27 mouse cellular contexts compared by ENCODE assay signal in genomic region chr6:3658405-3658804, GRCm38 (mm10).
DNase-seq lines count a peak whose midpoint lies in the region; ATAC-seq and TF ChIP-seq lines count a peak whose summit lies in the region.
"Had no signal": no experiment of that assay in that cellular context is flagged by ENCODE, and none has a peak within 500 bp of the region (broad histone marks: within the 10 kb centered on the region; RNA-seq: fewer than 3 reads in every experiment).

No protein-coding gene starts in this region.

- no peak for TF ChIP-seq POLR2A in heart, adult 2 months (IDR thresholded peaks at IDR 0.05; ENCODE audit: insufficient read depth, low read depth, low read length)

- WGBS in heart, adult 2 months, result 85% methylated on average over 4 of the region's 4 CpGs
- WGBS in midbrain, postnatal 0 days, result 94% methylated on average over 4 of the region's 4 CpGs
- 94% methylated on average over 4 of the region's 4 CpGs for WGBS in midbrain, embryonic 16.5 days

- no peaks in the 10 kb centered on the region for H3K9me3 ChIP-seq in midbrain, postnatal 0 days (ENCODE audit: low read length)
- H3K9me3 ChIP-seq in midbrain, embryonic 16.5 days (replicated peaks; ENCODE audit: control insufficient read depth, low read length, poor library complexity, severe bottlenecking), result no peaks in the 10 kb centered on the region
- H3K9me3 ChIP-seq: embryonic facial prominence, embryonic 15.5 days; limb, embryonic 13.5 days; liver, embryonic 15.5 days; midbrain, embryonic 10.5 days; neural tube, embryonic 15.5 days; stomach, embryonic 15.5 days had no signal

- in situ Hi-C loops in Patski (cut with MboI; ENCODE audit: low pct_unique_long_range_greater_than_20kb), result no loop called here

- CTCF ChIA-PET in Patski (lab: Charles Lee), result no interaction called here

- TF ChIP-seq CTCF in heart, adult 2 months (IDR thresholded peaks at IDR 0.05), result peak; percentile 41
- TF ChIP-seq CTCF in midbrain, postnatal 0 days (IDR thresholded peaks at IDR 0.05), result 0 out of 2 replicates have a peak, but pooled peaks have one; percentile 6
- peak; percentile 39 for TF ChIP-seq CTCF in Patski (IDR thresholded peaks at IDR 0.05)

- H3K9ac ChIP-seq in heart, adult 2 months (ENCODE audit: low read depth, low read length), result no peak overlapping the region
- no peak overlapping the region for H3K9ac ChIP-seq in midbrain, postnatal 0 days (replicated peaks; ENCODE audit: low read length, poor library complexity, severe bottlenecking)
- H3K9ac ChIP-seq in midbrain, embryonic 16.5 days (ENCODE audit: low read depth, low read length), result no peak overlapping the region
- H3K9ac ChIP-seq: embryonic facial prominence, embryonic 15.5 days; heart, embryonic 13.5 days; hindbrain, embryonic 14.5 days; limb, embryonic 13.5 days; liver, embryonic 15.5 days; neural tube, embryonic 15.5 days; stomach, embryonic 15.5 days had no signal

- H3K4me1 ChIP-seq in heart, adult 2 months (ENCODE audit: control insufficient read depth, insufficient read depth, low read length), result no peaks in the 10 kb centered on the region
- no peaks in the 10 kb centered on the region for H3K4me1 ChIP-seq in midbrain, postnatal 0 days (ENCODE audit: insufficient read depth, low read length)
- H3K4me1 ChIP-seq in midbrain, embryonic 16.5 days (ENCODE audit: control insufficient read depth, insufficient read depth, low read length), result no peaks in the 10 kb centered on the region
- H3K4me1 ChIP-seq: embryonic facial prominence, embryonic 15.5 days; heart, embryonic 13.5 days; limb, embryonic 13.5 days; liver, embryonic 15.5 days; midbrain, embryonic 10.5 days; neural tube, embryonic 15.5 days; stomach, embryonic 15.5 days had no signal

- no peaks in the 10 kb centered on the region for H3K27me3 ChIP-seq in heart, adult 2 months (ENCODE audit: control insufficient read depth, insufficient read depth, low read length)
- no peaks in the 10 kb centered on the region for H3K27me3 ChIP-seq in midbrain, postnatal 0 days (ENCODE audit: insufficient read depth, low read length)
- H3K27me3 ChIP-seq in midbrain, embryonic 16.5 days (ENCODE audit: control insufficient read depth, insufficient read depth, low read depth, low read length), result no peaks in the 10 kb centered on the region
- peaks cover 13% of the 10 kb centered on the region for H3K27me3 ChIP-seq in Patski
- H3K27me3 ChIP-seq: embryonic facial prominence, embryonic 15.5 days; heart, embryonic 13.5 days; limb, embryonic 13.5 days; liver, embryonic 15.5 days; neural tube, embryonic 15.5 days; stomach, embryonic 15.5 days had no signal

- no peaks in the 10 kb centered on the region for H3K79me2 ChIP-seq in heart, adult 2 months (replicated peaks; ENCODE audit: control insufficient read depth, insufficient read depth, low read length)

- ATAC-seq in midbrain, postnatal 0 days (ENCODE audit: low FRiP score), result no peak
- ATAC-seq in midbrain, embryonic 16.5 days, result no peak
- ATAC-seq in Patski, result no peak
- ATAC-seq: forebrain, embryonic 14.5 days; lung, postnatal 0 days had no signal

- no peak overlapping the region for H3K4me2 ChIP-seq in midbrain, postnatal 0 days (ENCODE audit: low read depth, low read length, poor library complexity, severe bottlenecking)
- H3K4me2 ChIP-seq in midbrain, embryonic 16.5 days (ENCODE audit: low read length), result no peak overlapping the region
- H3K4me2 ChIP-seq: embryonic facial prominence, embryonic 15.5 days; heart, embryonic 13.5 days; hindbrain, embryonic 14.5 days; limb, embryonic 13.5 days; liver, embryonic 15.5 days; neural tube, embryonic 15.5 days; stomach, embryonic 15.5 days had no signal

- DNase-seq in heart, adult 2 months, result no peak
- DNase-seq in heart, postnatal 10 days, result no peak
- DNase-seq in midbrain, postnatal 0 days (ENCODE audit: low spot score), result no peak
- no peak for DNase-seq in Patski (ENCODE audit: low read depth, low spot score)
- DNase-seq in urinary bladder, postnatal 10 days (ENCODE audit: low spot score), result no peak
- DNase-seq in frontal cortex, postnatal 10 days (ENCODE audit: low spot score in 2 of 2), result no peak
- DNase-seq: adrenal gland, postnatal 10 days; cerebellum, adult 9-11 months; gastrocnemius, postnatal 10 days; heart, adult 11 months; heart, postnatal 36 days; kidney, adult 9 months; kidney, postnatal 14 days; layer of hippocampus, postnatal 36 days; right cerebral cortex, adult 18-20 months; thymus, postnatal 36 days had no signal

- no peak overlapping the region for H3K4me3 ChIP-seq in heart, adult 2 months
- H3K4me3 ChIP-seq in midbrain, postnatal 0 days (ENCODE audit: low read depth, low read length), result no peak overlapping the region
- no peak overlapping the region for H3K4me3 ChIP-seq in midbrain, embryonic 16.5 days (ENCODE audit: low read depth, low read length)
- H3K4me3 ChIP-seq: embryonic facial prominence, embryonic 15.5 days; heart, embryonic 13.5 days; limb, embryonic 13.5 days; liver, embryonic 15.5 days; midbrain, embryonic 10.5 days; neural tube, embryonic 15.5 days; stomach, embryonic 15.5 days had no signal

- POLR2A ChIA-PET in Patski (lab: Charles Lee), result no interaction called here

- TF ChIP-seq EP300 in heart, adult 2 months (IDR thresholded peaks at IDR 0.05; ENCODE audit: insufficient read depth, low read depth, low read length), result no peak

- H3K36me3 ChIP-seq in heart, adult 2 months (ENCODE audit: control insufficient read depth, insufficient read depth, low read length), result no peaks in the 10 kb centered on the region
- no peaks in the 10 kb centered on the region for H3K36me3 ChIP-seq in midbrain, postnatal 0 days (ENCODE audit: insufficient read depth, low read length)
- no peaks in the 10 kb centered on the region for H3K36me3 ChIP-seq in midbrain, embryonic 16.5 days (ENCODE audit: control insufficient read depth, insufficient read depth, low read length)
- H3K36me3 ChIP-seq: embryonic facial prominence, embryonic 15.5 days; heart, embryonic 13.5 days; limb, embryonic 13.5 days; liver, embryonic 15.5 days; midbrain, embryonic 10.5 days; neural tube, embryonic 15.5 days; stomach, embryonic 15.5 days had no signal

- intact Hi-C loops in heart, adult 2 months (cut with DNase I), result no loop called here
- intact Hi-C loops in heart, postnatal 10 days (cut with DNase I), result no loop called here

- no peak overlapping the region for H3K27ac ChIP-seq in heart, adult 2 months
- H3K27ac ChIP-seq in midbrain, postnatal 0 days (ENCODE audit: low read depth, low read length), result no peak overlapping the region
- H3K27ac ChIP-seq in midbrain, embryonic 16.5 days (ENCODE audit: low read length), result no peak overlapping the region
- H3K27ac ChIP-seq: embryonic facial prominence, embryonic 15.5 days; heart, embryonic 13.5 days; hindbrain, embryonic 14.5 days; limb, embryonic 13.5 days; liver, embryonic 15.5 days; midbrain, embryonic 10.5 days; neural tube, embryonic 15.5 days; stomach, embryonic 15.5 days had no signal
